Mouse (Mus musculus) embryo, embryonic 10 days (tissue): ENCODE data around the gene Mphosph9.
A peak's percentile ranks its signal among the peaks of the same experiment; 100 is the strongest.

Experiments used
- DNase-seq: peaks from one replicate; pipeline ENCODE4 v3.0.0-alpha.2; 2015; ENCODE audit warnings: low spot score

The Mphosph9 gene

GRCm38 (mm10) chr5:124214516-124215145, 113.1 kb downstream of the Mphosph9 start:
- DNase-seq: no peak

- DNase-seq: no peak
These were observed 113.9 kb downstream of the Mphosph9 start for GRCm38 (mm10) chr5:124213588-124214469.

GRCm38 (mm10) chr5:124211669-124212068, 116.1 kb downstream of the Mphosph9 start:
- no peak for DNase-seq

GRCm38 (mm10) chr5:124211234-124211633, 116.5 kb downstream of the Mphosph9 start:
- no peak for DNase-seq

- peak; percentile 67 for DNase-seq
These were observed 117.3 kb downstream of the Mphosph9 start for GRCm38 (mm10) chr5:124210281-124211016.

- DNase-seq: no peak
These were observed 117.9 kb downstream of the Mphosph9 start for GRCm38 (mm10) chr5:124209850-124210249.

- DNase-seq: no peak
These were observed 119.7 kb downstream of the Mphosph9 start for GRCm38 (mm10) chr5:124208030-124208429.

GRCm38 (mm10) chr5:124206481-124207038, 121.2 kb downstream of the Mphosph9 start:
- DNase-seq: peak; percentile 67

GRCm38 (mm10) chr5:124205809-124206380, 121.9 kb downstream of the Mphosph9 start:
- DNase-seq: no peak

- no peak for DNase-seq
These were observed 122.6 kb downstream of the Mphosph9 start for GRCm38 (mm10) chr5:124205211-124205610.

GRCm38 (mm10) chr5:124204127-124204794, 123.5 kb downstream of the Mphosph9 start:
- DNase-seq: no peak

GRCm38 (mm10) chr5:124203251-124203650, 124.5 kb downstream of the Mphosph9 start:
- no peak for DNase-seq

GRCm38 (mm10) chr5:124202071-124202470, 125.7 kb downstream of the Mphosph9 start:
- DNase-seq: no peak

GRCm38 (mm10) chr5:124201564-124201963, 126.2 kb downstream of the Mphosph9 start:
- no peak for DNase-seq
